In the genomic region with DNA sequence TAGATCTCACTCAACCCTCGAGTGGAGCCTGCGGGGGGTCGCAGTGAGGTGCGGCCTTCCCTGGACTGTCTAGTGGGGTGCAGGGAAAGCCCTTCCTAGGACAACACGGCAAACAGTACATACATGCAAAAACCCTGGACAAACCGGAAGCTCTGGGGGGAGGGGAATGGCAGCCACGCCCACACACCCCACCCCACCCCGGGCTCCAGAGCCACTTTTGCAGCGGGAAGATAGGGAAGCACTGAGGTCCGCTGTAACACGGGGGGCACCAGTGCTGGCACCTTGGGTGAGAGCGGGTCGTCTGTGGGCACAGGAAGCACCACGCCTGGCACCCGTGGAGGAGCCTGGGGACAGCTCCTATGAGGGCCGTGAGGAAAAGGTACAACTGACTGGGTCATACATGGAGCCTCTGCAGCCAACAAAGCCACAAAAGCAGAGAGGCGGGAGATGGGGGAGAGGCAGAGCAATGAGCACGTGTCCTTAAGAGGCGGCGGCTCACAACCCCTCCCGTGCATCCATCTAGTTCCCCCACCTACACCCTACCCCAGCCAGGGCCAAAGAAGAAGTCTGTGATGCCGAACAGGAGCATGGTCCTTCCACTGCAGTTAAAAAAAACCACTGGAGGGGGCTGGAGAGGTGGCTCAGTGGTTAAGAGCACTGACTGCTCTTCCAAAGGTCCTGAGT, we compare ENCODE assay signal across 1 mouse cellular context.
TF ChIP-seq lines count a peak whose summit lies in the region.

No protein-coding gene starts in this region.

TF ChIP-seq in MEL, 35 proteins besides CTCF, POLR2A, EP300 and RAD21 (continued from another document):
- TF ChIP-seq NELFE (IDR thresholded peaks at IDR 0.05; ENCODE audit: low read depth, low read length) (0 out of 2 replicates have a peak, but pooled peaks have one; percentile 32), MXI1 (IDR thresholded peaks at IDR 0.05; ENCODE audit: low read depth, low read length) (peak; percentile 47; the same call in 1 of the 2 replicates), JUND (IDR thresholded peaks at IDR 0.05; ENCODE audit: low read depth, low read length) (no peak), CHD2 (IDR thresholded peaks at IDR 0.05; ENCODE audit: low read length) (0 out of 2 replicates have a peak, but pooled peaks have one; percentile 9), ELF1 (IDR thresholded peaks at IDR 0.05; ENCODE audit: low read depth, low read length) (peak; percentile 69), ZMIZ1 (IDR thresholded peaks at IDR 0.05; ENCODE audit: low read depth, low read length) (no peak), TCF12 (IDR thresholded peaks at IDR 0.05; ENCODE audit: low read depth, low read length) (peak; percentile 26; the same call in 1 of the 2 replicates), USF2 (IDR thresholded peaks at IDR 0.05; ENCODE audit: borderline replicate concordance in 1 of 2, insufficient read depth in 1 of 2, low read depth in 1 of 2, low read length in 2 of 2) (no peak), KAT2A (conservative IDR thresholded peaks at IDR 0.05; ENCODE audit: low read depth, low read length) (no peak), MEF2A (IDR thresholded peaks at IDR 0.05; ENCODE audit: extremely low read depth, insufficient replicate concordance, low read depth, low read length, poor library complexity, severe bottlenecking) (no peak), HCFC1 (IDR thresholded peaks at IDR 0.05; ENCODE audit: low read depth, low read length) (no peak), TBP (IDR thresholded peaks at IDR 0.05; ENCODE audit: low read depth, low read length) (peak; percentile 76), RCOR1 (IDR thresholded peaks at IDR 0.05; ENCODE audit: low read depth, low read length) (no peak), CHD1 (IDR thresholded peaks at IDR 0.05; ENCODE audit: low read depth, low read length) (no peak), SMC3 (IDR thresholded peaks at IDR 0.05; ENCODE audit: low read depth, low read length) (no peak), MAFK (IDR thresholded peaks at IDR 0.05; ENCODE audit: borderline replicate concordance, low read depth, low read length) (no peak)
